Comparison of ENCODE assay signal across 8 mouse cellular contexts in the genomic region with DNA sequence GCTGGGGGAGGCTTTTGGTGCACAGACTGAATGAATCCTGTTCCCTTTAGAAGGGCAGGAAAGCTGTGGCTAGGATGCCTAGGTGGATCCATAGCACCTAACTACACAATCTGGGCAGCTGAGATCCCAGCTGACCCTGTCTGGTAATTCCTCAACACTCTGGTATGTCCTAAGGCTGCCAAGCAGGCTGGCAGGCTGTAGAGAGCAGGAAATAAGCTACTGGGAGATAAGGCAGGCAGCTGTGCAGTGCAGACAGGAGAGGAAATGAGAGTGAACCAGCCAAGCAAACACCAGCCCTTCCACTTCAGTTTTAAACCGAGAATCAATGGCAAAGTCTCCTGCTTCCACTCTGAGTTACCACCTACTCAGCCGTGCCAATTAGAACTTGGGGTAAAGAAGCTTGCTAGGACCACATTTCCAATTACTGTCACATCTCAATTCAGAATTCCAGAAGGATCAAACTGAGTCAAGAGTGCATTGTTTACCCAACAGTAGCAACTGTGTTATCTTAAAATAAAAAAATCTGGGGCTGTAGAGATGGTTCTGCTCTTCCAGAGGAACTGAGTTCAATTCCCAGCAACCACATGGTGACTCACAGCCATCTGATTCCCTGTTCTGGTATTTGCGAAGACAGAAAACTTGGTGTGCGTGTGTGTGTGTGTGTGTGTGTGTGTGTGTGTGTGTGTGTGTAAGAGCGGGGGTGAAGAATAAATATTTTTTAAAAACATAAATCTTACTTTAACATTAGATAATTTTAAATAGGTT.
DNase-seq lines count a peak whose midpoint lies in the region; ATAC-seq and TF ChIP-seq lines count a peak whose summit lies in the region.

No protein-coding gene starts in this region.

- intact Hi-C loops in gastrocnemius, postnatal 36 days (cut with DNase I), result no loop called here

- 0 out of 2 replicates have a peak overlapping the region, but pooled peaks have one; percentile 34 for H3K9ac ChIP-seq in intestine, embryonic 16.5 days (ENCODE audit: low read depth, low read length)
- no peak overlapping the region for H3K9ac ChIP-seq in liver, adult 2 months (ENCODE audit: low read depth, low read length)

- no peaks in the 10 kb centered on the region for H3K36me3 ChIP-seq in intestine, embryonic 16.5 days (ENCODE audit: control insufficient read depth, insufficient read depth, low read length)
- H3K36me3 ChIP-seq in liver, adult 2 months (ENCODE audit: control insufficient read depth, insufficient read depth, low read length), result peaks cover 9% of the 10 kb centered on the region
- peaks cover 6% of the 10 kb centered on the region; the same call in 1 of the 2 replicates for H3K36me3 ChIP-seq in splenic B cell, adult 2 months (ENCODE audit: control insufficient read depth, insufficient read depth, low read length, poor library complexity, severe bottlenecking)

- no peak for TF ChIP-seq CTCF in liver, adult 2 months (IDR thresholded peaks at IDR 0.05; ENCODE audit: low read depth, low read length)

- TF ChIP-seq POLR2A in liver, adult 2 months (IDR thresholded peaks at IDR 0.05; ENCODE audit: extremely low read depth, insufficient read depth, low read length), result no peak

- 65% methylated on average over 5 of the region's 5 CpGs for WGBS in intestine, embryonic 16.5 days
- WGBS in liver, adult 2 months, result 44% methylated on average over 5 of the region's 5 CpGs

- no peaks in the 10 kb centered on the region for H3K27me3 ChIP-seq in intestine, embryonic 16.5 days (replicated peaks; ENCODE audit: control insufficient read depth, insufficient read depth, low read length)
- no peaks in the 10 kb centered on the region for H3K27me3 ChIP-seq in liver, adult 2 months (ENCODE audit: control insufficient read depth, insufficient read depth, low read length)
- no peaks in the 10 kb centered on the region for H3K27me3 ChIP-seq in splenic B cell, adult 2 months (ENCODE audit: control insufficient read depth, insufficient read depth, low read length, poor library complexity, severe bottlenecking)

- H3K9me3 ChIP-seq in intestine, embryonic 16.5 days (ENCODE audit: control insufficient read depth, low read length), result no peaks in the 10 kb centered on the region

- peak; percentile 92 for ATAC-seq in intestine, embryonic 16.5 days

- peaks cover 18% of the 10 kb centered on the region for H3K4me1 ChIP-seq in intestine, embryonic 16.5 days (ENCODE audit: control insufficient read depth, insufficient read depth, low read length)
- peaks cover 14% of the 10 kb centered on the region for H3K4me1 ChIP-seq in liver, adult 2 months (ENCODE audit: control insufficient read depth, insufficient read depth, low read length)

- peak overlapping the region; percentile 70 for H3K27ac ChIP-seq in intestine, embryonic 16.5 days (ENCODE audit: low read length)
- H3K27ac ChIP-seq in liver, adult 2 months (replicated peaks; ENCODE audit: insufficient read depth, low read depth, low read length), result no peak overlapping the region

- peaks cover 10% of the 10 kb centered on the region; the same call in 1 of the 2 replicates for H3K79me2 ChIP-seq in liver, adult 2 months (ENCODE audit: control insufficient read depth, insufficient read depth, low read length)

- no peak overlapping the region for H3K4me3 ChIP-seq in intestine, embryonic 16.5 days (ENCODE audit: low read length)
- H3K4me3 ChIP-seq in liver, adult 2 months (ENCODE audit: insufficient read depth, low read depth, low read length), result no peak overlapping the region

- no peak overlapping the region for H3K4me2 ChIP-seq in intestine, embryonic 16.5 days (ENCODE audit: low read depth, low read length)

- DNase-seq in ovary, adult 18-20 months (ENCODE audit: low spot score), result peak; percentile 36
- no peak for DNase-seq in ovary, postnatal 10 days (ENCODE audit: low spot score)
- DNase-seq in adrenal gland, adult (ENCODE audit: inconsistent age in 2 of 2, low spot score in 1 of 2), result peak; percentile 58 to 76
- peak; percentile 21 to 31 for DNase-seq in gastrocnemius, postnatal 36 days
- peak; percentile 53 for DNase-seq in liver, adult 2 months (ENCODE audit: extremely low read depth, low read depth, low spot score)
- peak; percentile 44 for DNase-seq in splenic B cell, adult 2 months (ENCODE audit: low read depth, low spot score)
- DNase-seq in cerebellum, postnatal 36 days, result no peak

Comparison
In these comparisons a context has a peak if more than half of its experiments do, and no peak if none do; other contexts are left out.
1. DNase-seq: peak in ovary, adult 18-20 months (single experiment), adrenal gland, adult (2 of 2), gastrocnemius, postnatal 36 days (2 of 2), liver, adult 2 months (single experiment) and splenic B cell, adult 2 months (single experiment); none in ovary, postnatal 10 days (single experiment) and cerebellum, postnatal 36 days (0 of 2).